Mouse (Mus musculus): Measurements from ENCODE around the gene Enpp7. TPM values are rescaled to one million over a fixed set of nuclear protein-coding genes. Genes with fewer than 3 reads are reported as not detected.
A peak's percentile ranks its signal among the peaks of the same experiment; 100 is the strongest.

Enpp7 gene
- polyA plus RNA-seq, 1 experiment from 2014 or later: not detected

DNA sequence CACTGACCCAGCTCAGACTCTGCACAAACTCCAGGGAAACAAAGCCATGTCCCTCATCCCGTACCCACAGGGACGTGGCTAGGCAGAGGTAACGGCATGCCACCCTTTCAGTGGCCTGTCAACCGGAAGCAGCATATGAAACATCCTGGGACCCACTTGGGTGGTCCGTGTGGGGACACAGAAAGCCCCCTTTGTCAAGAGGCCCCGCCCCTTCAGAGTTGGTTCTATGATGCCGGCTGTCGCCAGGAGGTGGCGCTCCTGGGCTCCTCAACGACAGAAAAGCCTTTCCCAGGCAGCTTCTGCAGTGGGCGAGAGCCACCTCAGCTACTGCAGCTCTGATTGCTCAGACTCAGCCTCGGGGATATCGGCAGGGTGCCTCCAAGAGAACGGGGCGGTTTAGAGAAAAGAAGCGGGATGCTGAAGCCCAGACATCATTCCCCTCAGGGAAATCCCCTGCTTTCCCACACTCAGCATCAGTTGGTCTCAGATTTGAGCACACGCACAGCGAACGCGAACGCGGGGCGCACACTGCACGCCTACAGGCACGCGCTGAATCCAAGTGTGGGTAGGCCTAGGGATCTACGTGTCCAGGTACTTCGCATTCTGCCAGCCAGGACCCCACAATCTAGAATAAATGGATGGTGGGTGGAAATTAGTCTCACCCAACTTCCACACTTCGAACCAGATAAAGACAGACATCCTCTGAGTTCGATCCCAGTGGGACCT is 10.7 kb downstream of the Enpp7 start:
- Histone ChIP-seq H3K36me3 (no peaks in the 10 kb centered on the region), H3K27ac (no peak overlapping the region), H3K4me1 (peaks cover 17% of the 10 kb centered on the region), H3K27me3 (replicated peaks) (peaks cover 16% of the 10 kb centered on the region), H3K9me3 (no peaks in the 10 kb centered on the region), H3K9ac (no peak overlapping the region), H3K4me3 (replicated peaks) (no peak overlapping the region), H3K4me2 (peak overlapping the region; percentile 45)
- 12% methylated on average over 30 of the region's 30 CpGs for WGBS
- ATAC-seq (ENCODE audit: insufficient read depth, low FRiP score, low read depth): peak; percentile 60; the same call in 1 of the 2 replicates

DNA sequence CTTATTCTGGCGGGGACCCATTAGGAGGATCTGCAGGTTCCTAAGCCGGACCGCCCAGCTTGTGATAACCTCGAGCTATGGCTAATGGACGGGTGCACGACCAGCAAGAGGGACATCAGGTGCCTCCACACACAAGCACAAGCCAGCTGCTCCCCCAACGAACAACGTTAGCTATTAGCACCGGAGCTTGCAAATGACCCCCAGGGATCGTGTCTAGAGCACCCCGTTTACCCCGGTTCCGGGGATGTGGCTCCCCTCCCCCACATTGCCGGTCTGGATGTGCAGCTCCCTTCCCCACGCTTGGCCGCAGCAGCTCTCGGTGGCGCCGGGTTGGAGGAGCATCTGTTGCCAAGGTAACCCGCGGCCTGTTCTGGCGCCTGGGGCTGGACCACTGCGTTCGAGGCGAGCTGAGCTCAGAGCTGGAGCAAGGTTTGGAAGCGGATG is 11.4 kb downstream of the Enpp7 start:
- no peak overlapping the region for H3K4me3 ChIP-seq (replicated peaks)
- H3K27ac ChIP-seq: no peak overlapping the region
- no peak for ATAC-seq (ENCODE audit: insufficient read depth, low FRiP score, low read depth)
- no peaks in the 10 kb centered on the region for H3K9me3 ChIP-seq
- peaks cover 17% of the 10 kb centered on the region for H3K4me1 ChIP-seq
- WGBS: 6% methylated on average over 26 of the region's 26 CpGs
- no peak overlapping the region; the same call in 1 of the 2 replicates for H3K4me2 ChIP-seq
- no peak overlapping the region for H3K9ac ChIP-seq
- no peaks in the 10 kb centered on the region for H3K36me3 ChIP-seq
- H3K27me3 ChIP-seq (replicated peaks): peaks cover 16% of the 10 kb centered on the region

DNA sequence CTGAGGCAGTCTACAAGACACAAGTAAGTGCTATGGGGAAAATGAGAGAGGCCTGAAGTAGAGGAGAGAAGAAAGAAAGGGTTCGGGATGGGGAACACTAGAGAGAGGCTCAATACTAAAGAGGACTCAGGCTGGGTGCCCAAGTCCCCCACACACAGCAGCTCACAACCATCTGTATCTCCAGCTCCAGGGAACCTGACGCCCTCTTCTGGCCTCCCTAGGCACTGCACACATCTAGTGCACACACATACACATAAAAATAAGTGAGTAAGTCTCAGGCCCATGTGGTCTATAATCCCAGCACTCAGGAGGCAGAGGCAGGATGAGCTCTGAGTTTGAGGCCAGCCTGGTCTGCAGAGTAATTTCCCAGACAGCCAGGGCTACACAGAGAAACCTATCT is 12.9 kb downstream of the Enpp7 start:
- WGBS: 67% methylated on average over 2 of the region's 2 CpGs
- no peak overlapping the region for H3K4me3 ChIP-seq (replicated peaks)
- H3K9me3 ChIP-seq: no peaks in the 10 kb centered on the region
- H3K4me2 ChIP-seq: no peak overlapping the region
- no peak for ATAC-seq (ENCODE audit: insufficient read depth, low FRiP score, low read depth)
- peaks cover 16% of the 10 kb centered on the region for H3K27me3 ChIP-seq (replicated peaks)
- H3K36me3 ChIP-seq: no peaks in the 10 kb centered on the region
- H3K27ac ChIP-seq: no peak overlapping the region
- no peak overlapping the region for H3K9ac ChIP-seq
- H3K4me1 ChIP-seq: peaks cover 13% of the 10 kb centered on the region; the same call in 1 of the 2 replicates

DNA sequence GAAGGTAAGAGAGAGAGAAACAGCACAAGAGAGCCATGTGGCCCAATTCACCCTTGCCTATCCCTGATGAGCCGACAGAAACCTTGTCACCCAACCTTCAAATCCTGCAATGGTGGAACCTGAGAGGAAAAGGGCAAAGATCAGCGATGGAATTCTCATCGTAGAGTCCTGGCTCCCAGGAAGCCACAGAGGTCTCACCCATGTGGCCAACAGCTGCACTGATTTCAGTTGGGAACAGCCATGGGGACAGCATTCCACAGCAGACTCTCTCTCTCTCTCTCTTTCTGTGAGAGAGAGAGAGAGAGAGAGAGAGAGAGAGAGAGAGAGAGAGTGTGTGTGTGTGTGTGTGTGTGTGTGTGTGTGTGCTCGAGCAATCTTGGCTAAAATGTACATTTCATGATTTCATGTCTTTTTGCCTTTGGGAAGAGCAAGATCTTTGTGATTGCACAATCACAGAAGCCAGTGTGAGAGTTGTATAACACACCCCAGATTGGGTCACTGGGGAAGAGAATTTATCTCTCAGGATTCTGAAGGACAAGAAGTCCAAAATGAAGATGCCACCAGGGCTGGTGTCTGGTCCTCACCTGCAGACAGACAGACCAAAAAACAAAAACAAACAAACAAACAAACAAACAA is 13.6 kb downstream of the Enpp7 start:
- 66% methylated on average over 4 of the region's 4 CpGs for WGBS
- ATAC-seq (ENCODE audit: insufficient read depth, low FRiP score, low read depth): no peak
- no peak overlapping the region for H3K9ac ChIP-seq
- peaks cover 16% of the 10 kb centered on the region for H3K27me3 ChIP-seq (replicated peaks)
- H3K4me2 ChIP-seq: no peak overlapping the region
- H3K4me3 ChIP-seq (replicated peaks): no peak overlapping the region
- H3K36me3 ChIP-seq: no peaks in the 10 kb centered on the region
- H3K27ac ChIP-seq: no peak overlapping the region
- peaks cover 12% of the 10 kb centered on the region; the same call in 1 of the 2 replicates for H3K4me1 ChIP-seq
- no peaks in the 10 kb centered on the region for H3K9me3 ChIP-seq

DNA sequence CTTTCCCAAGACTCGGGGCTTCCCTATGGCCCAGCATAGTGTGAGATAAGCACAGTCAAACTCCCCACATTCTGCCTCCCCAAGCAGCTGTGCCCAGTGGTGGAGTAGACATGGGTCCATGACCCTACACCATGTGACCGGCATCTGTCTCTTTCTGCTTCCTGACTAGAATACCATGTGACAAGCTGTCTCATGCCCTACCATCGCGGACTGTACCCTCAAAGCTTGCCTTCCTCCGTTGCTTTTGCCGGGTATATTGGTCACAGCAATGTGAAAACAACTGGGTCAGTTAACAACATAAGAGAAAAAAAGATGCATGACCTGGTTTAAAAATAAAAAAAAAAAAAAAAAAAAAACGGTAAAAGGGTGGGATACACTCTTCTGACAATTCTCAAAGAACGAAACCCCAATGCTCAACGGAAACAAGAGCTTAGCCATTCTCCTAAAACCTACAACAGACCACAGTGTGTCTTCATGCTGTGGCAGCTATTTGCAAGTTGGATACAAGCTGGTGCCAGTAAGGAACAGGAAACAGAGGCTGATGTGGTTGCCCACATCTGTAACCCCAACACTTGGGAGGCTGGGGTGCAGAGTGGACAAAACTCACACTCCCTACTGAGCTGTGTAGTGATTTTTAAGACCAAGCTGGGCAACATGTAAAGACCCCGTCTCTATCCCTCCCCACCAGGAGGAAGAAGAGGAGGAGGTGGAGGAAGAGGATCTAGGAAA is 17.7 kb downstream of the Enpp7 start:
- no peak for ATAC-seq (ENCODE audit: insufficient read depth, low FRiP score, low read depth)
- Histone ChIP-seq H3K4me1 (peaks cover 7% of the 10 kb centered on the region), H3K27me3 (replicated peaks) (peaks cover 4% of the 10 kb centered on the region; the same call in 1 of the 2 replicates), H3K36me3 (no peaks in the 10 kb centered on the region), H3K27ac (no peak overlapping the region), H3K4me3 (replicated peaks) (no peak overlapping the region), H3K9ac (no peak overlapping the region), H3K4me2 (no peak overlapping the region), H3K9me3 (no peaks in the 10 kb centered on the region)
- 85% methylated on average over 10 of the region's 10 CpGs for WGBS

DNA sequence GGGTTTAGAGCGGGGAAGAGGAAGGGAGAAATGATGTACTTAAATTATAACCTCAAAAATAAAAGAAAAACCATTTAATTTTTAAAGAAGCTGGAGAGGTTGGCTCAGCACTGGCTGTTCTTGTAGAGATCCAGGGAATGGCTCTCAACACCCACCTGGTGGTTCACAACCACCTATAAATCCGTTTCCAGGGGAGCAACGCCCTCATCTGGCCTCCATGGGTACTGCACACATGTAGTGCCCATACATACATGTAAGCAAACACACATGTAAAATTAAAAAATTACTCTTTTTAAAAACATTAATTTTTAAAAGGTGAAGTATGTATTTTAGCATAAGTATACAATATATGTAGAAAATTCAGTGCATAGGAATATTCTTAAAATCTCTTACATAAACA is 18.5 kb downstream of the Enpp7 start:
- WGBS: 63% methylated on average over 3 of the region's 3 CpGs
- Histone ChIP-seq H3K27ac (no peak overlapping the region), H3K4me3 (replicated peaks) (no peak overlapping the region), H3K4me1 (peaks cover 7% of the 10 kb centered on the region), H3K9me3 (no peaks in the 10 kb centered on the region), H3K4me2 (no peak overlapping the region), H3K36me3 (no peaks in the 10 kb centered on the region), H3K27me3 (replicated peaks) (no peaks in the 10 kb centered on the region), H3K9ac (no peak overlapping the region)
- no peak for ATAC-seq (ENCODE audit: insufficient read depth, low FRiP score, low read depth)

DNA sequence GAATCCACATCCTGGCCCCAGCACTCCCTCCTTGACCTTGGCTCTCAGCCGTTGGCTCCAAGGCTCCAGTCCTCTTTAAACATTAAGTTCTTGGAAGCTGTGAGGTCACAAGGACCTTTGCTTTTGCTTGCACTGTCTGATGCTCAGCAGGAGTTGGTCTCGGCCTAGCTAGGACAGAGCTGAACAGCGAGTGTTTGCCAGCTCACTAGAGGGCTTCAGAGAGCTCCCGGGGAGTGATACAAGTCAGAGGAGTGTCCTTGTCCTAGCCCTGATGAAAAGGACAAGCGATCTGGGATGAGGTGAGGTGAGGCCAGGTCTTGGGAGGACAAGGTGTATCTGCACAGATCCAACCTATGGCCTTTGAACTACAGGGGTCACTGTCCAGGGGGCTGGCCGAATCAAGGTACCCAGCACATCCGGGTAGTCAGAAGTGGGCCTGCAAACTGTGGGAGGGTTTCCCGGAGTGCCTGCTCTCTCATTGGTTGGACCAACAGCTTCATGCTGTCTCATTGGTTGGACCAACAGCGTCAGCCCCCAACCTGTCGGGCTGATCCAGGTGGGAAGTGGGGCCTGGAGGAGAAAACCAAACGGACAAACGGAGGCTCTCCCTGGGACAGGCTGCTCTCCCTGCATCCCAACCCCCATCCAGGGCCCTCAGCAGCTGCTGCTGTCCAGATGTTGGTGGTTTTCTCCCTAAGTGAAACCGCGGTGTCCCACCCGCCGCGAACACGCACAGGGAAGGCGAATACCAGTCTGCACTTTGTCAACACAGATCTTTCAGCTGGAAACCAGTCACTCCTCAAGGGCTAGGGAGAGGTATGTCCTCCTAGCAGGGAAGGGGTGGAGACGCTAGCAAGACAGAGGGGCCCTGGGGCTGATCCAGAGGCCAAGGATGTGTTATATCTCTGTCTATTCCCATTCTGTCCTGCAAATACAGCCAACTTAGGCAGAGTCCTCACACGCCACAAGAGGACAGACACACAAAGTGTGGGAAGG is 19.8 kb downstream of the Enpp7 start:
- H3K9ac ChIP-seq: peak overlapping the region; percentile 19

DNA sequence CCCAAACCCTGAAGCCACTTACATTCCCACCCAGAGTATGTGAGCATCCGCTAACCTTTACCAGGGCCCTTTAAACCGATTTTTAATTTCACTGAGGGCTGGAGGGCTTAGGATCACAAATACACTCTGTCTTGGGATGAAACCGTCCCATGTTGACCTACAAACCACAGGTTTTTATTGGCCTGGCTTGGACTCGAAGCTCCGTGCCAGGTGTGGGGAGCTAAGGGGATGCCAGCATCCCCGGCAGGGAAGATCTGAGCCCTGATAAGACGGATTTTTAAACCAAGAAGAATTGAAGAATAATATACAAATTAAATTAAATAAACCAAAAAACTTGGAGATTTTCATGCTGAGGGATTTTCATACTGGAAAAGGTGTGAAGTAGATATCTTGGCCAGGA is 26.5 kb downstream of the Enpp7 start:
- WGBS: 77% methylated on average over 7 of the region's 7 CpGs
- Histone ChIP-seq H3K4me3 (replicated peaks) (no peak overlapping the region), H3K27me3 (replicated peaks) (no peaks in the 10 kb centered on the region), H3K9ac (no peak overlapping the region), H3K9me3 (no peaks in the 10 kb centered on the region), H3K4me2 (no peak overlapping the region), H3K27ac (no peak overlapping the region), H3K4me1 (no peaks in the 10 kb centered on the region), H3K36me3 (no peaks in the 10 kb centered on the region)
- no peak for ATAC-seq (ENCODE audit: insufficient read depth, low FRiP score, low read depth)

More for the DNA sequence above, 19.8 kb downstream of the Enpp7 start:
- peak overlapping the region; percentile 53 for H3K4me2 ChIP-seq
- H3K27me3 ChIP-seq (replicated peaks): no peaks in the 10 kb centered on the region
- H3K4me1 ChIP-seq: peaks cover 7% of the 10 kb centered on the region
- 17% methylated on average over 21 of the region's 21 CpGs for WGBS
- ATAC-seq (ENCODE audit: insufficient read depth, low FRiP score, low read depth): peak; percentile 80
- no peaks in the 10 kb centered on the region for H3K36me3 ChIP-seq
- H3K9me3 ChIP-seq: no peaks in the 10 kb centered on the region
- H3K4me3 ChIP-seq (replicated peaks): peak overlapping the region; percentile 36
- no peak overlapping the region for H3K27ac ChIP-seq

DNA sequence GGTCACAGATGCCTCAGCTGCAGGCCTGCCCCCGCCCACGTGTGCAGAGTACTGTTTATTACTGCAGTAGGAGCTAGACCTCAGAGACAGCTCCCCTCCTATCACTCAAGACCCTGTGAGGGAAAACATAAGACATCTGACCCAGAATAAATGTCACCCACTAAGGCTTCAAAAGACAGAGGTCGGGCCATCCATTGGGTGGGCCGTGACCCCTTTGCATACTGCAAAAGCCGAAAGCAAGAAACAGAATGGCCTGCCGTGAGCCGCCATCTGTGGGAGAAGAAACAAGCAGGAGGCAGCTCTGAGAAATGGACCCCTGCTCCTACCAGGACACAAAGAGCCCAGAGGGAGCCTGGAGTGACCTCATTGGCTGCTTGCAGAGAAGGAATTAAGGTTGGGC is 29.5 kb downstream of the Enpp7 start:
- WGBS: 74% methylated on average over 7 of the region's 7 CpGs
- Histone ChIP-seq H3K9me3 (no peaks in the 10 kb centered on the region), H3K27me3 (replicated peaks) (no peaks in the 10 kb centered on the region; the same call in 1 of the 2 replicates), H3K36me3 (no peaks in the 10 kb centered on the region), H3K4me2 (no peak overlapping the region), H3K4me3 (replicated peaks) (no peak overlapping the region), H3K27ac (no peak overlapping the region), H3K9ac (no peak overlapping the region), H3K4me1 (no peaks in the 10 kb centered on the region)
- no peak for ATAC-seq (ENCODE audit: insufficient read depth, low FRiP score, low read depth)

DNA sequence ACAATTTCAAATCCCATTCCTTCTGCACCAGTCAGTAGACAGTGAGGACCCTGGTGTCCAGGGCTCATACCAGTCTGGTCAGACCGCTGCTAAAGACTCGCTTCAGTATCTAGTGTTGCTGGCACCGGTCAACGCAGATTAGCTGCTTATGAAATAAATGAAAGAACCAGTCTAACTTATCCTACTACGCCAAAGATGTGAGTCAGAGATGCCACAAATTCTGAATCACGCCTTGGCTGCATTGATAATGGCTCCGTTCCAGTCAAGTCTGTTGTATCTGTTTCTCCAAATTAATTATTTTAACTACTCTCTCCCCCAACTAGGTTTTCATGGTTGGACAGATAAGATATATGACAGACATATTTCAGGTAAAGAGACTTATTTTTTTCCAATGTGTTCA is 33.2 kb downstream of the Enpp7 start:
- Histone ChIP-seq H3K4me2 (no peak overlapping the region), H3K36me3 (no peaks in the 10 kb centered on the region), H3K4me1 (peaks cover 27% of the 10 kb centered on the region), H3K9me3 (no peaks in the 10 kb centered on the region), H3K9ac (no peak overlapping the region), H3K27me3 (replicated peaks) (no peaks in the 10 kb centered on the region; the same call in 1 of the 2 replicates), H3K4me3 (replicated peaks) (no peak overlapping the region), H3K27ac (no peak overlapping the region)
- ATAC-seq (ENCODE audit: insufficient read depth, low FRiP score, low read depth): no peak
- 85% methylated on average over 7 of the region's 7 CpGs for WGBS
